Mouse (Mus musculus) hindbrain, embryonic 12.5 days (tissue): ENCODE results near the gene Ptk6. TPM values are rescaled to one million over a fixed set of nuclear protein-coding genes. Genes with fewer than 3 reads are reported as not detected.
A peak's percentile ranks its signal among the peaks of the same experiment; 100 is the strongest.

Experiments
- ATAC-seq: fragments of 200-750 bp; cut with Nextera tagmentation; 2 replicates; pipeline ENCODE4 v1.8.0; 2017; ENCODE audit warnings: moderate TSS enrichment; ENCODE audit not compliant: low FRiP score
- H3K27ac ChIP-seq: fragments of 300-500 bp; sonication (generic); 2 replicates; pipeline ENCODE4 v1.5.1; 2016; ENCODE audit warnings: mild to moderate bottlenecking
- H3K27me3 ChIP-seq: fragments of 300-500 bp; sonication (generic); 2 replicates; pipeline ENCODE4 v1.6.1; 2016; ENCODE audit warnings: mild to moderate bottlenecking
- H3K36me3 ChIP-seq: fragments of 300-500 bp; sonication (generic); 2 replicates; pipeline ENCODE4 v1.6.1; 2016; ENCODE audit warnings: mild to moderate bottlenecking
- H3K4me1 ChIP-seq: fragments of 300-500 bp; sonication (generic); 2 replicates; pipeline ENCODE4 v1.6.1; 2016
- H3K4me2 ChIP-seq: fragments of 300-500 bp; sonication (generic); replicated peaks from 2 replicates; pipeline ENCODE4 v1.6.1; 2016; ENCODE audit warnings: mild to moderate bottlenecking
- H3K4me3 ChIP-seq: fragments of 300-500 bp; sonication (generic); 2 replicates; pipeline ENCODE4 v1.5.1; 2016; ENCODE audit warnings: mild to moderate bottlenecking
- H3K9ac ChIP-seq: fragments of 300-500 bp; sonication (generic); 2 replicates; pipeline ENCODE4 v1.6.1; 2016; ENCODE audit warnings: mild to moderate bottlenecking, moderate library complexity
- H3K9me3 ChIP-seq: fragments of 300-500 bp; sonication (generic); replicated peaks from 2 replicates; pipeline ENCODE4 v1.6.1; 2016; ENCODE audit warnings: mild to moderate bottlenecking
- WGBS: fragments of 180-500 bp; shearing (Covaris S2); methylation state at CpG from one replicate; pipeline ENCODE4 v1.1.7; 2016; 5-methylcytosine and 5-hydroxymethylcytosine counted together
- polyA plus RNA-seq: library from polyadenylated mRNA; unstranded; fragments of >200 nt; fragmentation: Nextera tagmentation; extraction: Ambion mirVana; gene quantifications from 2 replicates; pipeline ENCODE4 v1.2.1, GENCODE M21; 2016

Ptk6 gene
- not detected in 2 replicates for polyA plus RNA-seq

- Histone ChIP-seq H3K9ac (no peak within 1 kb of the TSS), H3K27me3 (peaks cover 2% of the 10 kb centered on the region), H3K4me1 (no peaks in the 10 kb centered on the region), H3K36me3 (no peaks in the 10 kb centered on the region), H3K27ac (no peak within 1 kb of the TSS), H3K4me3 (no peak within 1 kb of the TSS), H3K4me2 (no peak within 1 kb of the TSS), H3K9me3 (no peaks in the 10 kb centered on the region)
- WGBS = 85% methylated on average over 3 of the region's 3 CpGs
- ATAC-seq = no peak
These were observed at the start of gene Ptk6 for GRCm38 (mm10) chr2:181202422-181202821. Gene Ptk6, minus strand, starts transcription at chr2:181202789.

- H3K36me3 ChIP-seq = peaks cover 56% of the 10 kb centered on the region
These were observed 49.3 kb upstream of the Ptk6 start for GRCm38 (mm10) chr2:181251841-181252240.

GRCm38 (mm10) chr2:181249217-181249616 lies 46.6 kb upstream of the Ptk6 start:
- Histone ChIP-seq H3K9ac (no peak overlapping the region), H3K27me3 (no peaks in the 10 kb centered on the region), H3K4me1 (no peaks in the 10 kb centered on the region), H3K4me2 (no peak overlapping the region), H3K4me3 (no peak overlapping the region), H3K36me3 (peaks cover 34% of the 10 kb centered on the region), H3K27ac (no peak overlapping the region), H3K9me3 (no peaks in the 10 kb centered on the region)
- ATAC-seq = no peak
- 87% methylated on average over 10 of the region's 10 CpGs for WGBS

More at GRCm38 (mm10) chr2:181251841-181252240, 49.3 kb upstream of the Ptk6 start:
- ATAC-seq = no peak
- H3K4me3 ChIP-seq = no peak overlapping the region
- no peak overlapping the region for H3K4me2 ChIP-seq
- no peak overlapping the region for H3K27ac ChIP-seq
- H3K9me3 ChIP-seq = no peaks in the 10 kb centered on the region
- no peaks in the 10 kb centered on the region for H3K4me1 ChIP-seq
- no peaks in the 10 kb centered on the region for H3K27me3 ChIP-seq
- 93% methylated on average over 1 of the region's 1 CpGs for WGBS
- H3K9ac ChIP-seq = no peak overlapping the region

- ATAC-seq = no peak
- Histone ChIP-seq H3K9ac (no peak overlapping the region), H3K27ac (no peak overlapping the region), H3K4me3 (no peak overlapping the region), H3K4me1 (0 out of 2 replicates have a peak, but pooled peaks cover 4% of the 10 kb centered on the region), H3K27me3 (no peaks in the 10 kb centered on the region), H3K36me3 (no peaks in the 10 kb centered on the region), H3K4me2 (no peak overlapping the region), H3K9me3 (no peaks in the 10 kb centered on the region)
- 34% methylated on average over 2 of the region's 2 CpGs for WGBS
These were observed 42.4 kb upstream of the Ptk6 start for GRCm38 (mm10) chr2:181245031-181245430.

GRCm38 (mm10) chr2:181243706-181244394 lies 41.3 kb upstream of the Ptk6 start:
- H3K9me3 ChIP-seq = no peaks in the 10 kb centered on the region
- H3K27me3 ChIP-seq = no peaks in the 10 kb centered on the region
- H3K4me1 ChIP-seq = 0 out of 2 replicates have a peak, but pooled peaks cover 4% of the 10 kb centered on the region
- no peak overlapping the region for H3K27ac ChIP-seq
- no peaks in the 10 kb centered on the region for H3K36me3 ChIP-seq
- H3K4me2 ChIP-seq = no peak overlapping the region
- WGBS = 28% methylated on average over 11 of the region's 11 CpGs
- no peak for ATAC-seq
- no peak overlapping the region for H3K9ac ChIP-seq
- no peak overlapping the region for H3K4me3 ChIP-seq

GRCm38 (mm10) chr2:181242314-181242665 lies 39.7 kb upstream of the Ptk6 start:
- no peaks in the 10 kb centered on the region for H3K36me3 ChIP-seq
- H3K27ac ChIP-seq = no peak overlapping the region
- WGBS = 69% methylated on average over 3 of the region's 3 CpGs
- H3K4me2 ChIP-seq = peak overlapping the region; percentile 47
- no peaks in the 10 kb centered on the region for H3K27me3 ChIP-seq
- H3K9me3 ChIP-seq = no peaks in the 10 kb centered on the region
- peak overlapping the region; percentile 29; the same call in 1 of the 2 replicates for H3K4me3 ChIP-seq
- no peak for ATAC-seq
- no peak overlapping the region for H3K9ac ChIP-seq
- H3K4me1 ChIP-seq = 0 out of 2 replicates have a peak, but pooled peaks cover 4% of the 10 kb centered on the region

GRCm38 (mm10) chr2:181241602-181242313 lies 39.2 kb upstream of the Ptk6 start, which contains the start of gene Helz2:
Gene Helz2, minus strand, starts transcription at chr2:181242027.
- WGBS = 14% methylated on average over 16 of the region's 16 CpGs
- Histone ChIP-seq H3K4me2 (peak within 1 kb of the TSS; percentile 47), H3K4me1 (0 out of 2 replicates have a peak, but pooled peaks cover 4% of the 10 kb centered on the region), H3K4me3 (peak within 1 kb of the TSS; percentile 29), H3K27ac (no peak within 1 kb of the TSS), H3K27me3 (no peaks in the 10 kb centered on the region), H3K9me3 (no peaks in the 10 kb centered on the region), H3K36me3 (no peaks in the 10 kb centered on the region), H3K9ac (0 out of 2 replicates have a peak within 1 kb of the TSS, but pooled peaks have one; percentile 23)
- ATAC-seq = no peak

GRCm38 (mm10) chr2:181240806-181241440 lies 38.3 kb upstream of the Ptk6 start:
- Histone ChIP-seq H3K9ac (no peak overlapping the region), H3K9me3 (no peaks in the 10 kb centered on the region), H3K4me2 (peak overlapping the region; percentile 47; the same call in 1 of the 2 replicates), H3K4me1 (0 out of 2 replicates have a peak, but pooled peaks cover 4% of the 10 kb centered on the region), H3K36me3 (no peaks in the 10 kb centered on the region), H3K27me3 (no peaks in the 10 kb centered on the region), H3K4me3 (no peak overlapping the region), H3K27ac (no peak overlapping the region)
- WGBS = 91% methylated on average over 13 of the region's 13 CpGs
- no peak for ATAC-seq

- Histone ChIP-seq H3K36me3 (no peaks in the 10 kb centered on the region), H3K27me3 (no peaks in the 10 kb centered on the region), H3K9ac (no peak overlapping the region), H3K9me3 (no peaks in the 10 kb centered on the region), H3K4me3 (no peak overlapping the region), H3K4me2 (no peak overlapping the region), H3K27ac (no peak overlapping the region), H3K4me1 (0 out of 2 replicates have a peak, but pooled peaks cover 4% of the 10 kb centered on the region)
- 93% methylated on average over 9 of the region's 9 CpGs for WGBS
- no peak for ATAC-seq
These were observed 36.7 kb upstream of the Ptk6 start for GRCm38 (mm10) chr2:181239261-181239660.

GRCm38 (mm10) chr2:181238861-181239260 lies 36.3 kb upstream of the Ptk6 start:
- H3K9me3 ChIP-seq = no peaks in the 10 kb centered on the region
- WGBS = 68% methylated on average over 2 of the region's 2 CpGs
- H3K27ac ChIP-seq = no peak overlapping the region
- H3K36me3 ChIP-seq = no peaks in the 10 kb centered on the region
- H3K4me1 ChIP-seq = 0 out of 2 replicates have a peak, but pooled peaks cover 4% of the 10 kb centered on the region
- H3K4me2 ChIP-seq = no peak overlapping the region
- no peak overlapping the region for H3K4me3 ChIP-seq
- no peak overlapping the region for H3K9ac ChIP-seq
- ATAC-seq = no peak
- no peaks in the 10 kb centered on the region for H3K27me3 ChIP-seq

GRCm38 (mm10) chr2:181238091-181238610 lies 35.6 kb upstream of the Ptk6 start:
- no peak overlapping the region for H3K4me2 ChIP-seq
- whole genome bisulfite sequencing = 75% methylated on average over 10 of the region's 10 CpGs
- ATAC-seq = no peak
- H3K27me3 ChIP-seq = no peaks in the 10 kb centered on the region
- 0 out of 2 replicates have a peak, but pooled peaks cover 4% of the 10 kb centered on the region for H3K4me1 ChIP-seq
- H3K4me3 ChIP-seq = no peak overlapping the region
- H3K9ac ChIP-seq = no peak overlapping the region
- H3K9me3 ChIP-seq = no peaks in the 10 kb centered on the region
- no peak overlapping the region for H3K27ac ChIP-seq
- H3K36me3 ChIP-seq = no peaks in the 10 kb centered on the region
